Mouse (Mus musculus): Measurements from ENCODE around the gene AC131692.1. TPM values are rescaled to one million over a fixed set of nuclear protein-coding genes. Genes with fewer than 3 reads are reported as not detected.

AC131692.1 gene
- polyA plus RNA-seq, 1 experiment: not detected

DNA sequence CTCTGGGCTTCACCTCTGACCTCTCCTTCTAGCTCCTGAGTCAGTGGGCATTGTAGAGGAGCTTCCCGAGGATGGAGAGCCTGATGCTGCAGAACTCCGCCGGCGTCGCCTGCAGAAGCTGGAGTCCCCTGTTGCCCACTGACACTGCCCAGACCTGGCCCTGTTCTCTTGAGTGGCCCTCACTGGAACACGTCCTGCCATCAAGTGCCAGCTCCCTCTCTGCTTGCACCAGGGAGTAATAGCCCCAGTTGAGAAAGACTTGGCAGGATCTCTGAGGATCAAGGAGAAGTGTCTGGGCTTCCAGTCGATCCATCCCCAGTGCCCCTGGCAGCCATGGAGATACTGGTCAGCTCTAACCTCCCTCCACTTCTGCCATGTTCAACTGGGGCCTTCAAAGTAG is 41.7 kb upstream of the AC131692.1 start:
- Histone ChIP-seq H3K27me3 (ENCODE audit: control insufficient read depth, insufficient read depth, low read length) (no peaks in the 10 kb centered on the region), H3K4me1 (ENCODE audit: control insufficient read depth, insufficient read depth, insufficient read length, low read length) (peaks cover 9% of the 10 kb centered on the region), H3K4me3 (ENCODE audit: low read depth, low read length) (no peak overlapping the region), H3K27ac (ENCODE audit: insufficient read depth, low read depth, low read length) (no peak overlapping the region), H3K36me3 (ENCODE audit: control insufficient read depth, insufficient read depth, low read length) (peaks cover 67% of the 10 kb centered on the region)
- 72% methylated on average over 7 of the region's 7 CpGs for WGBS
- TF ChIP-seq POLR2A (IDR thresholded peaks at IDR 0.05; ENCODE audit: low read depth, low read length) (no peak), CTCF (IDR thresholded peaks at IDR 0.05; ENCODE audit: extremely low read depth, insufficient read length, insufficient replicate concordance, low read depth, low read length) (no peak)

DNA sequence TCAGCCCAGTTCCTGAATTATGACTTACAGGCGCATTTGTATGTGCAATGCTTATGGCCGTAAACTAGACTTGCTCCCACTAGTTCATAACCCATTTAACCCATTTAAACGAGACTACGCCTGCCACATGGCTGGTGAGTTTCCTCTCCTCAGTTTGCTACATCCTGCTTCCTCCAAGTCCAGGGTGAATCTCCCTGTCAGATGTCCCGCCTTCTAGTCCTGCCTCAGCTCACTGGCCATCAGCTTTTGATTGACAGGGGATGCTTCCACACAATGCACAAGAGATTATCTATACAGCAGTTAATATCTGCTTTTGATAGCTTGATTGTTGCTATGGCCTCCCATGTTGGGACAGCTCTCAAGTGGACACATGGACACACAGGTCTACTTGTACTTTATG is 39.9 kb upstream of the AC131692.1 start:
- Histone ChIP-seq H3K4me3 (ENCODE audit: low read depth, low read length) (no peak overlapping the region), H3K4me1 (ENCODE audit: control insufficient read depth, insufficient read depth, insufficient read length, low read length) (0 out of 2 replicates have a peak, but pooled peaks cover 2% of the 10 kb centered on the region), H3K36me3 (ENCODE audit: control insufficient read depth, insufficient read depth, low read length) (peaks cover 57% of the 10 kb centered on the region), H3K27ac (ENCODE audit: insufficient read depth, low read depth, low read length) (no peak overlapping the region), H3K27me3 (ENCODE audit: control insufficient read depth, insufficient read depth, low read length) (no peaks in the 10 kb centered on the region)
- TF ChIP-seq POLR2A (IDR thresholded peaks at IDR 0.05; ENCODE audit: low read depth, low read length): no peak
- TF ChIP-seq CTCF (IDR thresholded peaks at IDR 0.05; ENCODE audit: extremely low read depth, insufficient read length, insufficient replicate concordance, low read depth, low read length): no peak
- 67% methylated on average over 5 of the region's 5 CpGs for WGBS

DNA sequence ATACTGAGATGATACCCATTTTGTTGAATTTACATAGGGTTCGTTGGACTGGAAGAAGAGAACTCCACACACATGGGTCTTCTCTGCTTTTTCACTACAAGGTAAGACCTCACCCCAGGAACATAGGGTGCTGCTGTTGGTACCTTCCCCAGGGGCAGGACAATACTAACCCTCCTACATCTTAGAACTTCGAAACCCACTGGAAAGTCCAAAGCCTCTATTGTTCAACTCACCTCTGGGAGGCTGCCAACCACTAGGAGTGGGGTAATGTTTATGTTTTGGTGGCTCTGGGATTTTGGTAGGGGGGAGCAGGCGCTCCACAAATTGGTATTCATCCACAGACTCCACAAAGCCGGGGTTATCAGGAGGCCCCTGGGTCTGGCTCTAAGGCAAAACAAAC is 37.5 kb upstream of the AC131692.1 start:
- H3K4me3 ChIP-seq (ENCODE audit: low read depth, low read length): no peak overlapping the region

DNA sequence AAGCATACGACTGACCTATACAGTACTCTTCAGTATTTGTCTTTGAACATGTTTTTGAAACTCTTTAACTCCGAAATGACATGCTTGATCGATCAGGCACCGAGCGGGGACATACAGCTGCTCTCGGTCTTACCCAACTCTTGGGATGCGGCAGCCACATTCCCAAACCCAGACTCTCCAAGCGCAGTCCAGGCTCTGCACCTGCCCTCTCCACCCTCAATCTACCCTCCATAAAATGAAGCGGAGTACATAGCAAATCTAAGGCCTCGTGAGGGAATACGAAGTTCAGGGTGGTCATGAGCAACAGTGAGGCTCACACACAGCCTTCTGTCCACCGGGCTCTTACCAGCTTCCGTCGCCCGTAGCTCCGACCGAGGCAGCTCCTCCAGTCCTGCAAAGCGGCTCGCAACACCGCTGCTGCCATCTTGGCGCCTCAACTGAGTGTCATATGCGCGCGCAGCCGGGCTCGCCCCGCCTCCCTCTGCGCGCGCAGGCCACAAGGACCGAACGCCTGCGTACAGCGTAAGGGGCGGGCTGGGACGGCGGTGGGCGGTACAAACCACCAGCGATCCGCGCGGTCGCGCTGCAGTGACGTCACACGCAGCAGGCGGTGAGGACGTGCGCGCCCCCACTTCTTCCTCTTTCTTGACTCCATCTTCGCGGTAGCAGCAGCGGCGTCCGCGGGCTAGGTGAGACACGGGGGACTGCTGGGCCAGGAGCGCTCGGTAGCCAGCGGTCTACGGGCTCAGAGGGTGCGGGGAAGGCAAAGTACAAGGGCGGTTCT is 36.7 kb upstream of the AC131692.1 start, which contains the start of the genes Mrpl49 and Fau:
Gene Mrpl49 (minus strand): TSS at position 473 of the 784 bp plus-strand sequence.
Gene Fau (plus strand): TSS at position 532 of the 784 bp plus-strand sequence.
- TF ChIP-seq POLR2A (IDR thresholded peaks at IDR 0.05; ENCODE audit: low read depth, low read length) (peak; percentile 81), CTCF (IDR thresholded peaks at IDR 0.05; ENCODE audit: extremely low read depth, insufficient read length, insufficient replicate concordance, low read depth, low read length) (no peak)
- peaks cover 7% of the 10 kb centered on the region for H3K4me1 ChIP-seq (ENCODE audit: control insufficient read depth, insufficient read depth, insufficient read length, low read length)
- H3K27ac ChIP-seq (ENCODE audit: insufficient read depth, low read depth, low read length): peak within 1 kb of the TSS; percentile 92
- H3K27me3 ChIP-seq (ENCODE audit: control insufficient read depth, insufficient read depth, low read length): no peaks in the 10 kb centered on the region
- WGBS: under 1% methylated on average over 63 of the region's 63 CpGs
- H3K36me3 ChIP-seq (ENCODE audit: control insufficient read depth, insufficient read depth, low read length): peaks cover 30% of the 10 kb centered on the region
- peak within 1 kb of the TSS; percentile 81 for H3K4me3 ChIP-seq (ENCODE audit: low read depth, low read length)

More for the DNA sequence above, 37.5 kb upstream of the AC131692.1 start:
- Histone ChIP-seq H3K4me1 (ENCODE audit: control insufficient read depth, insufficient read depth, insufficient read length, low read length) (0 out of 2 replicates have a peak, but pooled peaks cover 2% of the 10 kb centered on the region), H3K27me3 (ENCODE audit: control insufficient read depth, insufficient read depth, low read length) (no peaks in the 10 kb centered on the region), H3K27ac (ENCODE audit: insufficient read depth, low read depth, low read length) (no peak overlapping the region), H3K36me3 (ENCODE audit: control insufficient read depth, insufficient read depth, low read length) (peaks cover 38% of the 10 kb centered on the region)
- TF ChIP-seq POLR2A (IDR thresholded peaks at IDR 0.05; ENCODE audit: low read depth, low read length) (no peak), CTCF (IDR thresholded peaks at IDR 0.05; ENCODE audit: extremely low read depth, insufficient read length, insufficient replicate concordance, low read depth, low read length) (no peak)
- WGBS: 29% methylated on average over 4 of the region's 4 CpGs

DNA sequence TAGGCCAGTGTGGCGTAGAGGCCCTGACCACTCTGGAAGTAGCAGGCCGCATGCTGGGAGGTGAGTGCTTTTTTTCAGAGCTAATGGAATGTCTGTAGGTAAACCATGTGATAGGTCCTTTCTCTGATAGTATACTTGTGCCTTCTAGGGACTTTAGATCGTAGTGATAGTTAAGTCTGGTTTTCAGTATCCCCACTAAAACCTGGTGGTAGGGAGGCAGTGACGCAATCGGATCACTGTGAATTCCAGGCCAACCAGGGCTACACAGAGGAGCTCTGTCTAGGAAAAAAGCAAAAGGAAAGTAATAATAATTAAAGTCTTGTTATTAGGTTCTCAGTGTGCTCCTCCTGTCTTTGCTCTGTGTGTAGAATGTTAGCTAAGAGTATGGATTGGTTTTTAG is 35.7 kb upstream of the AC131692.1 start:
- peaks cover 21% of the 10 kb centered on the region for H3K36me3 ChIP-seq (ENCODE audit: control insufficient read depth, insufficient read depth, low read length)
- peak; percentile 4; the same call in 1 of the 2 replicates for TF ChIP-seq CTCF (IDR thresholded peaks at IDR 0.05; ENCODE audit: extremely low read depth, insufficient read length, insufficient replicate concordance, low read depth, low read length)
- TF ChIP-seq POLR2A (IDR thresholded peaks at IDR 0.05; ENCODE audit: low read depth, low read length): no peak
- peaks cover 7% of the 10 kb centered on the region for H3K4me1 ChIP-seq (ENCODE audit: control insufficient read depth, insufficient read depth, insufficient read length, low read length)
- no peaks in the 10 kb centered on the region for H3K27me3 ChIP-seq (ENCODE audit: control insufficient read depth, insufficient read depth, low read length)
- peak overlapping the region; percentile 92 for H3K27ac ChIP-seq (ENCODE audit: insufficient read depth, low read depth, low read length)
- 10% methylated on average over 5 of the region's 5 CpGs for WGBS
- peak overlapping the region; percentile 81 for H3K4me3 ChIP-seq (ENCODE audit: low read depth, low read length)

DNA sequence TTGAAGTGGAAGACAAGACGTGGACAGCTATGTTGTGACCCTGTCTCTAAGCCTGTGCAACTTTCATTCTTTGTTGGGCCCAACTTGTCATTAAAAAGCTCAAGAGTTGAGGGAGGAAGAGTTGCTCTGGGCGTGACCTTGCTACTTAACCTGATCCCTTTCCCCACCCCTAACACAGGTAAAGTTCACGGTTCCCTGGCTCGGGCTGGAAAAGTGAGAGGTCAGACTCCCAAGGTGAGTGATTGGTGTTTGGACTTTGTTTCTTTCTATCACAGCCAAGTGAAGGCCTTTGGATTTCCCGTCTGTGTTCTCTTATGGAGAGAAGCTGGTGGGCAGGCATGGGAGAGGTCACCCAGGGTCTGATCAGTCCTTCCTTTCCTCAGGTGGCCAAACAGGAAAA is 35.3 kb upstream of the AC131692.1 start:
- peaks cover 16% of the 10 kb centered on the region for H3K36me3 ChIP-seq (ENCODE audit: control insufficient read depth, insufficient read depth, low read length)
- H3K27ac ChIP-seq (ENCODE audit: insufficient read depth, low read depth, low read length): peak overlapping the region; percentile 92
- peak overlapping the region; percentile 30; the same call in 1 of the 2 replicates for H3K4me3 ChIP-seq (ENCODE audit: low read depth, low read length)
- H3K27me3 ChIP-seq (ENCODE audit: control insufficient read depth, insufficient read depth, low read length): no peaks in the 10 kb centered on the region
- TF ChIP-seq CTCF (IDR thresholded peaks at IDR 0.05; ENCODE audit: extremely low read depth, insufficient read length, insufficient replicate concordance, low read depth, low read length) (no peak), POLR2A (IDR thresholded peaks at IDR 0.05; ENCODE audit: low read depth, low read length) (no peak)
- 24% methylated on average over 5 of the region's 5 CpGs for WGBS
- peaks cover 7% of the 10 kb centered on the region for H3K4me1 ChIP-seq (ENCODE audit: control insufficient read depth, insufficient read depth, insufficient read length, low read length)

DNA sequence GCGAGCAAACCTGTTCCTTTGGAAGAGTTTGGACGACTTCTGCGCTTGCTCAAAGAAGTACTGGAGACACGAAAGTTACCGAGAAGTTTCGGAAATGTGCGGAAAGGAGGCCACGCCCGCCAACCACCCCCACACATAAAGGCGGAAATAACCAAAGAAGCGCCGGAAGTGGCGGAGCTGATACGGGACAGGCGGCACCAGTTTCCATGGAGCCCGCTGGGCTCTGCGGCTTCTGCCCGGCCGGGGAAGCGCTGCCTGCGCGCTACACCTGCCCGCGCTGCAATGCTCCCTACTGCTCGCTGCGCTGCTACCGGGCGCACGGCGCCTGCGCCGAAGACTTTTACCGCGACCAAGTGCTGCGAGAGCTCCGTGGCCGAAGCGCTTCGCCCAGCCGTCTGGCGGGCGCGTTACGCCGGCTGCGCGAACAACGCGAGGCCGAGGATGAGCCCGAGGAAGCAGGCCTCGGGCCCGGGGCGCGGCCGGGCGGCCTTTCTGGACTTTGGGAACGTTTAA is 33.1 kb upstream of the AC131692.1 start, which contains the start of gene Znhit2:
Gene Znhit2 (plus strand): TSS at position 172 of the 513 bp plus-strand sequence.
- H3K4me3 ChIP-seq (ENCODE audit: low read depth, low read length): peak within 1 kb of the TSS; percentile 97
- H3K27me3 ChIP-seq (ENCODE audit: control insufficient read depth, insufficient read depth, low read length): no peaks in the 10 kb centered on the region
- H3K36me3 ChIP-seq (ENCODE audit: control insufficient read depth, insufficient read depth, low read length): peaks cover 7% of the 10 kb centered on the region
- peaks cover 7% of the 10 kb centered on the region for H3K4me1 ChIP-seq (ENCODE audit: control insufficient read depth, insufficient read depth, insufficient read length, low read length)
- peak within 1 kb of the TSS; percentile 88 for H3K27ac ChIP-seq (ENCODE audit: insufficient read depth, low read depth, low read length)
- TF ChIP-seq CTCF (IDR thresholded peaks at IDR 0.05; ENCODE audit: extremely low read depth, insufficient read length, insufficient replicate concordance, low read depth, low read length) (no peak), POLR2A (IDR thresholded peaks at IDR 0.05; ENCODE audit: low read depth, low read length) (peak; percentile 86)
- WGBS: under 1% methylated on average over 58 of the region's 58 CpGs
